Mouse (Mus musculus): ENCODE results near the gene Olfr974. TPM values are rescaled to one million over a fixed set of nuclear protein-coding genes. Genes with fewer than 3 reads are reported as not detected.
"Not testable (repeated sequence)": the region's sequence is repeated elsewhere in the genome, so short reads cannot be mapped to it uniquely, and the experiment has no call there.

Olfr974 gene
- polyA plus RNA-seq (2016; fragmentation: Nextera tagmentation; extraction: Ambion mirVana), result not detected in 2 replicates

- H3K9me3 ChIP-seq (replicated peaks), result no peaks in the 10 kb centered on the region
- 92% methylated on average over 1 of the region's 1 CpGs for WGBS
- H3K4me3 ChIP-seq, result no peak within 1 kb of the TSS
- no peak within 1 kb of the TSS for H3K27ac ChIP-seq
- H3K9ac ChIP-seq, result no peak within 1 kb of the TSS
- H3K4me2 ChIP-seq (replicated peaks), result no peak within 1 kb of the TSS
- H3K36me3 ChIP-seq, result no peaks in the 10 kb centered on the region
- no peaks in the 10 kb centered on the region for H3K27me3 ChIP-seq
- ATAC-seq (ENCODE audit: low FRiP score), result no peak
- no peaks in the 10 kb centered on the region for H3K4me1 ChIP-seq
These were observed at the start of gene Olfr974 for GRCm38 (mm10) chr9:39937201-39937600. Olfr974 (plus strand) TSS chr9:39937501.

GRCm38 (mm10) chr9:39905106-39905505 is 32.2 kb upstream of the Olfr974 start:
- no peak for ATAC-seq (ENCODE audit: low FRiP score)
- Histone ChIP-seq H3K4me3 (no peak overlapping the region), H3K27me3 (no peaks in the 10 kb centered on the region), H3K4me2 (replicated peaks) (no peak overlapping the region), H3K9me3 (replicated peaks) (no peaks in the 10 kb centered on the region), H3K4me1 (no peaks in the 10 kb centered on the region), H3K27ac (no peak overlapping the region), H3K9ac (no peak overlapping the region), H3K36me3 (no peaks in the 10 kb centered on the region)
- 80% methylated on average over 6 of the region's 6 CpGs for WGBS

- ATAC-seq (ENCODE audit: low FRiP score), result no peak
- H3K27ac ChIP-seq, result no peak within 1 kb of the TSS
- no peaks in the 10 kb centered on the region for H3K36me3 ChIP-seq
- no peak within 1 kb of the TSS for H3K4me3 ChIP-seq
- no peaks in the 10 kb centered on the region for H3K9me3 ChIP-seq (replicated peaks)
- no peaks in the 10 kb centered on the region for H3K4me1 ChIP-seq
- no peak within 1 kb of the TSS for H3K4me2 ChIP-seq (replicated peaks)
- H3K9ac ChIP-seq, result no peak within 1 kb of the TSS
- H3K27me3 ChIP-seq, result no peaks in the 10 kb centered on the region
- WGBS, result 75% methylated on average over 2 of the region's 2 CpGs
These were observed 30.3 kb upstream of the Olfr974 start, which contains the start of gene Olfr229 for GRCm38 (mm10) chr9:39907036-39907435. Olfr229 (plus strand) TSS chr9:39907336.

DNA sequence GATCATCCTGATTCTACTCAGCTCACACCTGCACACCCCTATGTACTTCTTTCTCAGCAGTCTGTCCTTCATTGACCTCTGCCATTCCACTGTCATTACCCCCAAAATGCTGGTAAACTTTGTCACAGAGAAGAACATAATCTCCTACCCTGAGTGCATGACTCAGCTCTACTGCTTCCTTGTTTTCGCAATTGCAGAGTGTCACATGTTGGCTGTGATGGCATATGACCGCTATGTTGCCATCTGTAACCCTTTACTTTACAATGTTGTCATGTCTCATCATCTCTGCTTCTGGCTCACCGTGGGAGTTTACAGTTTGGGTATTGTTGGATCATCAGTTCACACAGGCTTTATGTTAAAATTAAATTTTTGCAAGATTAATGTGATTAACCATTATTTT is 27.4 kb upstream of the Olfr974 start:
- Histone ChIP-seq H3K9me3 (replicated peaks) (no peaks in the 10 kb centered on the region), H3K4me2 (replicated peaks) (no peak overlapping the region), H3K4me1 (no peaks in the 10 kb centered on the region), H3K36me3 (no peaks in the 10 kb centered on the region), H3K27ac (no peak overlapping the region), H3K27me3 (no peaks in the 10 kb centered on the region), H3K9ac (no peak overlapping the region), H3K4me3 (no peak overlapping the region)
- ATAC-seq (ENCODE audit: low FRiP score), result no peak
- 87% methylated on average over 3 of the region's 3 CpGs for WGBS

DNA sequence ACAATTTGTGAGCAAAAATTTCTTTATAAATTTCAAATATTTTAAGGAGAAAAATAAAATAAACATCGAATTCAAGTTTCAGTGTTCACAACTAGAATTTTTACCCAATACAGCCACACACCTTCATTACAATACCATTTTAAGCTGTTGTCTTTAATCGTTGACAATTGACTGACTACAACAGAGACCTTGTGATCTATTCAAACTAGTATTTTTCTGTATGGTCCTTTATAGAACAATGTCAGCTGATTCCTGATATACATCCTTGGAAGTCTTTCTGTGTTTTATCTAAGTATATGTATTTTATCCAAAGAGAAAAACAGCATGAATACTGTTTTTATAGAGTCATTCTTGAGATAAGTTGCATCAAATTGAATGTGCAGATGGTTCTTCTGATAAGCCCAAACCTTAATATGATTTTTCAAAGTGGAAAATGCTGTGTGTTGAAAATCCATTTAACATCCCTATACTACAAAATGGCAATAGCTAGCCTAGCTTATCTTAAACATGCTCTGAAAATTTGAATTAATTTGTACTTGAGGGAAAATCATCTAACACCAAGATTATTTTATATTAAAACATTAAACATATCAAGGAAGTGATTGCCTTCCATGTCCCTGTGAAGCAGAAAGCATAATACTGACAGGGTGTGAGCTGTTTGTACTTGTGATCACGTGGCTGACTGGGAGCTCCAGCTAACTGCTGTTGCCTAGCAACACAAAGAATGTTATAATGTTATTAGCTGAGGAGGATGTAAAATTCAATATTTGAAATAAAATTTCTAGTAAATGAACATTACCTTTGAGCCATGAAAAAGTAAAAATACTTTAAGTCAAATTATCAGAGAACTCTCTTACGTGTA is 9.1 kb upstream of the Olfr974 start:
- H3K9ac ChIP-seq; H3K4me1 ChIP-seq; H3K4me3 ChIP-seq; H3K9me3 ChIP-seq (replicated peaks); H3K27ac ChIP-seq; H3K27me3 ChIP-seq; H3K4me2 ChIP-seq (replicated peaks); H3K36me3 ChIP-seq: not testable (repeated sequence)
- WGBS, result no CpG with 5 or more reads among the region's 4 CpGs
- 0 out of 2 replicates have a peak, but pooled peaks have one; percentile 66 for ATAC-seq (ENCODE audit: low FRiP score)

DNA sequence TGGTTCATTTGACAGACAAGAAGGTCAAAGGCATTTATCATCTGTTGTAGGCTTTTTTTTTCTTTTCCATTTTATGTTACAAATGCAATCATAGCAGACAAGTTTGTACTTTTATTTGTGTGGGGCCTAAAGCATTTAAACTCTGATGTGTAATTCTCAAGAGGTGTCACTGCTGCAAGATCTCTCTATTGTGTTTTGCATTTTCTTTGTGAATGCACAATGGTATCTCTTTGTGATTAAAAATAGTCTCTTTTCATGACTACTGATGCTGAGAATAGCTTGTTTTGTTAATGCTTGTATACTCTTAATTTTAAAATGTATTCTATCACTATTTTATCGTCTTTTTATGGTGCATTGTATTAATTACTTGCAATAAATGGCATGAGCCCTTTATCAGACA is 8.5 kb upstream of the Olfr974 start:
- not testable (repeated sequence) for H3K36me3 ChIP-seq; H3K9ac ChIP-seq; ATAC-seq (ENCODE audit: low FRiP score); H3K4me2 ChIP-seq (replicated peaks); H3K9me3 ChIP-seq (replicated peaks); H3K4me3 ChIP-seq; H3K27ac ChIP-seq; H3K4me1 ChIP-seq; H3K27me3 ChIP-seq
- 44% methylated on average over 1 of the region's 1 CpGs for WGBS

DNA sequence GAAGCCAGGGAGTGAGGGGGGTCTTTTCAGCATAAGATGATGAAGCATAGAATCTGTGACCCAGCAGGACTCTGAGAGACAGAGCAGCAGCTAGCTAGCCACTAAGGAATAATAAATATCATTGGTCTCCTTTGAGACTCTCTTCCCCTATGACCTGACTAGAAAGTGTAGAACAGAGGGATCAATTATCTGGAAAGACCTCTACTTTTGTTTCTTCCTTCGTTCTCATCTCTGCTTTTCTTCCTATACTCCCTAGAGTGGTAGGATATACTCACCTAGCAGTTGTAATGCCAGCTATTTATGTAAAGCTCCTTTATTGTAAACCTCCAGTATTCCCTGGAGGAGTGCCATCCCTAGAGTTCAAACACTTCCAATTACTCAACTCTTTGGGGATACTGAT is 14.6 kb downstream of the Olfr974 start, which contains the start of gene Olfr975:
Gene Olfr975 (minus strand): TSS at position 101 of the 400 bp plus-strand sequence.
- Histone ChIP-seq H3K27me3 (no peaks in the 10 kb centered on the region), H3K9ac (no peak within 1 kb of the TSS), H3K27ac (no peak within 1 kb of the TSS), H3K4me2 (replicated peaks) (no peak within 1 kb of the TSS), H3K4me1 (no peaks in the 10 kb centered on the region), H3K36me3 (no peaks in the 10 kb centered on the region), H3K9me3 (replicated peaks) (no peaks in the 10 kb centered on the region), H3K4me3 (no peak within 1 kb of the TSS)
- WGBS, result 65% methylated on average over 1 of the region's 1 CpGs
- no peak for ATAC-seq (ENCODE audit: low FRiP score)

DNA sequence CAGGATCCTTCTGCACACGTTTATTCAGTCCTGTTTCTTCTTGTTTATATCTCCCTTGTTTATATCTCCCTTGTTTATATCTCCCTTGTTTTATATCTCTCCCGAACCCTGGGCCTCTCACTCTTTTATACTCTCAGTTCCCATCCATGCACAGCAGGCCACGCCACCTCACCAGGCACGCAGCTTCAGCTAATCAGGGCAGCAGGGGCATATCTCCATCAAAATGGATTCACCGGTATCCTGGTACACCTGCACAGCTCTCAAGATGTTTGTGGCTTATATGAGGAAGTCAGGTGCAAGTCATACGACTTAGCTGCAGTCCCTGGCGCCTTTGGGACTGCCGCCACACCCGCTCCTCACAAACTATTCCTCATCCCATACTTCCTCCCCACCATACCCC is 23.7 kb downstream of the Olfr974 start, which contains the start of gene Olfr976:
Gene Olfr976 (minus strand): TSS at position 101 of the 400 bp plus-strand sequence.
- not testable (repeated sequence) for H3K4me2 ChIP-seq (replicated peaks); H3K4me3 ChIP-seq; H3K27me3 ChIP-seq; H3K36me3 ChIP-seq; ATAC-seq (ENCODE audit: low FRiP score); H3K4me1 ChIP-seq; H3K9me3 ChIP-seq (replicated peaks); H3K9ac ChIP-seq; H3K27ac ChIP-seq
- 85% methylated on average over 8 of the region's 9 CpGs for WGBS

GRCm38 (mm10) chr9:39976581-39977145 is 39.4 kb downstream of the Olfr974 start:
- 92% methylated on average over 1 of the region's 1 CpGs for WGBS
- not testable (repeated sequence) for H3K27me3 ChIP-seq; H3K4me2 ChIP-seq (replicated peaks)

DNA sequence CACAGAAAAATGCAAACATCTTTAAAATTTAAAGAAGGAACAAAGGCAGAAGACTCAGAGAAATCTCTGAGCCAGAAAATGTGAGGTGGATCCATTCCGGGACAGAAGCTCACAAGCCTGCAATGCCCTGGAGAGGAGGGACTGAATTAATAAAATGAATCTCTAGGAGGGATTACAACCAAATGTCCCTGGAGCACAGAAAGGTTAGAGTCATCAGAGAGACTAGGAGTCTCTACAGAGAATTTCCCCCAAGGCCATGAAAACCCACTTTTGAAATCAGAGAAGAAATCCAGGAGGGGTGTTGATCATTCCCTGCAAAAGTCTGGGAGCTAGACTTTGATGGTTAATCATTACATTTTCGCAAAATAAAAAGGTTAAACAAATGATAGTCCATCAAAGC is 54.5 kb downstream of the Olfr974 start, which contains the start of gene Olfr978:
Gene Olfr978 (plus strand): TSS at position 301 of the 400 bp plus-strand sequence.
- H3K27ac ChIP-seq, result no peak within 1 kb of the TSS
- H3K4me1 ChIP-seq, result no peaks in the 10 kb centered on the region
- H3K36me3 ChIP-seq, result no peaks in the 10 kb centered on the region
- no peak within 1 kb of the TSS for H3K4me3 ChIP-seq
- no peaks in the 10 kb centered on the region for H3K9me3 ChIP-seq (replicated peaks)
- no peak within 1 kb of the TSS for H3K9ac ChIP-seq
- H3K4me2 ChIP-seq (replicated peaks), result no peak within 1 kb of the TSS
- ATAC-seq (ENCODE audit: low FRiP score), result no peak
- no peaks in the 10 kb centered on the region for H3K27me3 ChIP-seq
- WGBS, result 80% methylated on average over 2 of the region's 2 CpGs

More at GRCm38 (mm10) chr9:39976581-39977145, 39.4 kb downstream of the Olfr974 start:
- H3K9ac ChIP-seq; H3K4me3 ChIP-seq; ATAC-seq (ENCODE audit: low FRiP score); H3K36me3 ChIP-seq; H3K4me1 ChIP-seq; H3K9me3 ChIP-seq (replicated peaks); H3K27ac ChIP-seq: not testable (repeated sequence)
